Mouse (Mus musculus): ENCODE data around the gene Pnp. TPM values are rescaled to one million over a fixed set of nuclear protein-coding genes. Genes with fewer than 3 reads are reported as not detected.

The Pnp gene
- total and polyA plus RNA-seq, 3 experiments = 80.0 to 118 (median 99.3) TPM

DNA sequence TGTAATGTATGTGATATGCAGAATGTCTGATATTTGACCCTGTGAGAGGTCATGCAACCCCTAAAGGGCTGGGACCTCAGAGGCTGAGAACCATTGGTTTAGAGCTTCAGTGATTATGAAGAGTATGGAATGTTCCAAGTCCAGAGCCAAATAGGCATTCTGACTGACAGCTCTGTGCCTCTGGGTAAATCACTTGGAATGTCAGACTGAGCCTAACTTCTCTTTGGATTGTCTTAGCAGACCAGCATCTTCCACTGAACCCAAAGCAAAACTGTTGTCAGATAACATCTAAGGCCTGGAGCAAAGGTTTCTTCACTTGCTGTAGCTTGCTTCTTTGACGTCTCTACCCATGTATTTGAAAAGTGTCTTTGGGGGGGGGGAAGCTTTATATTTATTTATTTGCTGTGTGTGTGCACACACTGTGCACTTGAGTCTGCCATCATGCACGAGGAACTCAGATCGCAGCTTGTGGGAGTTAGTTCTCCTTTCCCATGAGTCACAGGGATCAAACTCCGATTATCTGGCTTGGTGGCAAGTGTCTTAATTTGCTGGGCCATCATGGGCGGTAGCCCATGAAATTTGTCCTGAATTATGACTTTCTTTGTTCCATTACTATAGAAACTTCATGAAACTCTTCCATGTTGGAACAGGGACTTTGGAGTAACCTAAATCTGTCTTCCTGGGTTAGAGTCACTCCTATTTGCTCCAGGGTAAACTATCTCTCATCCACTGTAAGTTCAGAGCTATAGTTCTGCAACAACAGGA, 37.5 kb downstream of the Pnp start:
- Histone ChIP-seq H3K27me3 (replicated peaks) (no peaks in the 10 kb centered on the region), H3K4me1 (ENCODE audit: control insufficient read depth in 1 of 2, insufficient read depth in 2 of 2) (peaks cover 5 to 15% of the 10 kb centered on the region in 2 experiments), H3K36me3 (replicated peaks in 1 of 2; ENCODE audit: control insufficient read depth in 1 of 2, insufficient read depth in 1 of 2, low read length in 1 of 2) (no peaks in the 10 kb centered on the region), H3K9me3 (replicated peaks; ENCODE audit: low read length) (no peaks in the 10 kb centered on the region), H3K4me2 (ENCODE audit: insufficient read depth, low read depth, poor library complexity, severe bottlenecking) (no peak overlapping the region), H3K4me3 (replicated peaks in 1 of 3; ENCODE audit: low read depth in 2 of 3, low read length in 2 of 3, poor library complexity in 1 of 3) (no peak overlapping the region), H3K27ac (ENCODE audit: insufficient read depth, low read depth) (no peak overlapping the region), H3K9ac (ENCODE audit: insufficient read depth, low read depth) (no peak overlapping the region), H3K79me2 (replicated peaks; ENCODE audit: control insufficient read depth, extremely low read depth, insufficient read depth, poor library complexity, severe bottlenecking) (no peaks in the 10 kb centered on the region)
- TF ChIP-seq CTCF (conservative IDR thresholded peaks at IDR 0.05 in 1 of 2, IDR thresholded peaks at IDR 0.05 in 1 of 2; ENCODE audit: low read depth in 2 of 2, low read length in 2 of 2) (no peak), IRF4 (IDR thresholded peaks at IDR 0.05; ENCODE audit: low read depth, low read length) (no peak), CHD1 (IDR thresholded peaks at IDR 0.05; ENCODE audit: low read depth, low read length) (no peak), TCF12 (IDR thresholded peaks at IDR 0.05; ENCODE audit: low read depth, low read length) (no peak), TBP (conservative IDR thresholded peaks at IDR 0.05; ENCODE audit: low read depth, low read length) (no peak), PAX5 (IDR thresholded peaks at IDR 0.05; ENCODE audit: low read length) (no peak), ETS1 (conservative IDR thresholded peaks at IDR 0.05; ENCODE audit: low read depth, low read length) (no peak), ZC3H11A (IDR thresholded peaks at IDR 0.05; ENCODE audit: low read depth, low read length) (no peak), ZNF384 (IDR thresholded peaks at IDR 0.05; ENCODE audit: low read depth, low read length) (no peak), UBTF (IDR thresholded peaks at IDR 0.05; ENCODE audit: low read depth, low read length) (no peak), NELFE (IDR thresholded peaks at IDR 0.05; ENCODE audit: low read depth, low read length) (no peak), MAFK (IDR thresholded peaks at IDR 0.05; ENCODE audit: insufficient replicate concordance, low read length) (no peak), POLR2A (IDR thresholded peaks at IDR 0.05; ENCODE audit: low read depth, low read length) (no peak), MEF2A (IDR thresholded peaks at IDR 0.05; ENCODE audit: borderline replicate concordance, low read depth, low read length) (no peak), MYC (IDR thresholded peaks at IDR 0.05; ENCODE audit: low read depth, low read length) (no peak), JUND (conservative IDR thresholded peaks at IDR 0.05; ENCODE audit: low read depth, low read length) (no peak), ZMIZ1 (IDR thresholded peaks at IDR 0.05; ENCODE audit: low read depth, low read length) (no peak), MAX (IDR thresholded peaks at IDR 0.05; ENCODE audit: low read length) (no peak), RCOR1 (conservative IDR thresholded peaks at IDR 0.05; ENCODE audit: low read depth, low read length) (no peak)
- no peak for DNase-seq (ENCODE audit: extremely low read depth)
- in situ Hi-C loops (cut with MboI; ENCODE audit: low pct_ligation_motif_present, low pct_unique_long_range_greater_than_20kb, low sequenced_read_pairs) = no loop called here
- dilution Hi-C loops (cut with MboI; ENCODE audit: extremely low pct_ligation_motif_present, extremely low pct_unique_long_range_greater_than_20kb, low sequenced_read_pairs) = no loop called here

DNA sequence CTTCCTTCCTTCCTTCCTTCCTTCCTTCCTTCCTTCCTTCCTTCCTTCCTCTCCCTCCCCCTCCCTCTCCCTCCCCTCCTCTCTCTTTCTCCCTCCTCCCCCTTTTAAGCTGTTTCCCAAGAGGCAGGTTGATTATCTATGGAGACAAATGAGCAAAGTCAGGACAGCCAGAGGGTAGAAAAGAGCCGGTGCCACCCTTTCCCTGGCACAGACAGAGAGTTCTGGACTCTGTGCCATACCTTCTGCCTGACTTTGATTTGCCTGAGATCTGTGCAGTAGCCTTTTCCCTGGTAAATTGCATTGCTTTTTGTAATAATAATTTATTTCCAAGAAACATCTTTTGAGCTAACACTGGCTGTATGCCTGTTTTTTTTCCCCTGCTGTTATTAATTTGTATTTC, 38.2 kb downstream of the Pnp start:
- dilution Hi-C loops (cut with MboI; ENCODE audit: extremely low pct_ligation_motif_present, extremely low pct_unique_long_range_greater_than_20kb, low sequenced_read_pairs) = no loop called here

More for the DNA sequence above, 38.2 kb downstream of the Pnp start:
- Histone ChIP-seq H3K4me3 (replicated peaks in 1 of 3; ENCODE audit: low read depth in 2 of 3, low read length in 2 of 3, poor library complexity in 1 of 3) (no peak overlapping the region), H3K9me3 (replicated peaks; ENCODE audit: low read length) (no peaks in the 10 kb centered on the region), H3K9ac (ENCODE audit: insufficient read depth, low read depth) (no peak overlapping the region), H3K4me2 (ENCODE audit: insufficient read depth, low read depth, poor library complexity, severe bottlenecking) (no peak overlapping the region), H3K79me2 (replicated peaks; ENCODE audit: control insufficient read depth, extremely low read depth, insufficient read depth, poor library complexity, severe bottlenecking) (no peaks in the 10 kb centered on the region), H3K27ac (ENCODE audit: insufficient read depth, low read depth) (no peak overlapping the region), H3K4me1 (ENCODE audit: control insufficient read depth in 1 of 2, insufficient read depth in 2 of 2) (peaks cover 5 to 15% of the 10 kb centered on the region in 2 experiments), H3K36me3 (replicated peaks in 1 of 2; ENCODE audit: control insufficient read depth in 1 of 2, insufficient read depth in 1 of 2, low read length in 1 of 2) (no peaks in the 10 kb centered on the region), H3K27me3 (replicated peaks) (no peaks in the 10 kb centered on the region)
- in situ Hi-C loops (cut with MboI; ENCODE audit: low pct_ligation_motif_present, low pct_unique_long_range_greater_than_20kb, low sequenced_read_pairs) = no loop called here
- no peak for DNase-seq (ENCODE audit: extremely low read depth)
- no peak for TF ChIP-seq USF2 (conservative IDR thresholded peaks at IDR 0.05; ENCODE audit: low read depth, low read length)
- TF ChIP-seq ELF1 (IDR thresholded peaks at IDR 0.05; ENCODE audit: low read depth, low read length) = no peak
- no peak for TF ChIP-seq JUN (IDR thresholded peaks at IDR 0.05; ENCODE audit: insufficient read depth, low read depth, low read length)
- TF ChIP-seq NELFE (IDR thresholded peaks at IDR 0.05; ENCODE audit: low read depth, low read length) = no peak
- TF ChIP-seq RAD21 (IDR thresholded peaks at IDR 0.05; ENCODE audit: low read depth, low read length) = no peak
- TF ChIP-seq GABPA (IDR thresholded peaks at IDR 0.05; ENCODE audit: insufficient replicate concordance, low read depth, low read length) = no peak
- TF ChIP-seq MEF2A (IDR thresholded peaks at IDR 0.05; ENCODE audit: borderline replicate concordance, low read depth, low read length) = no peak
- no peak for TF ChIP-seq MAX (IDR thresholded peaks at IDR 0.05; ENCODE audit: low read length)
